Mouse (Mus musculus): Measurements from ENCODE around the gene Mob1b. TPM values are rescaled to one million over a fixed set of nuclear protein-coding genes. Genes with fewer than 3 reads are reported as not detected.

The Mob1b gene
- total and polyA plus RNA-seq, 3 experiments = 7.0 to 11.9 (median 10.5) TPM

DNA sequence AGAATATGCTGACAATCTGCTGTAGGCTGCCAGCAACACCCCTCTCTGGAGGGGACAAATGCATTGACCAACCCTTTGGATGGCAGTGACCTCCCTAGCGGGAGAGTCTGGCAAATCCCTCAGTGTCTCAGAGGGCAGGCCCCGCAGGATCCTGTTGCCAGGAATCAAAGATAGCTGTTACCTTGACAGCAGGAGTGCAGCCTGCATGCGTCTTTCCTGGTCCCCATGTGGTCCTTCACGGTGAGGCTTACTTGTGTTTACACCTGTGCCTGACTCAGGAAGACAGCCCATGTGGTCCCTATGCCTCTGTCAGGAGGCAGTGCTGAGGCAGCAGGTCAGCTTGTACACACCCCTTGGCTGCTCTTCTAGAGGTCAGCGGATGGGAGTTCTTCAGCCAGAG is 85.6 kb downstream of the Mob1b start:
- in situ Hi-C loops (cut with MboI; ENCODE audit: low pct_ligation_motif_present, low pct_unique_long_range_greater_than_20kb, low sequenced_read_pairs) = no loop called here
- Histone ChIP-seq H3K9ac (ENCODE audit: insufficient read depth, low read depth) (no peak overlapping the region), H3K4me2 (ENCODE audit: insufficient read depth, low read depth, poor library complexity, severe bottlenecking) (no peak overlapping the region), H3K9me3 (replicated peaks; ENCODE audit: low read length) (no peaks in the 10 kb centered on the region), H3K27ac (ENCODE audit: insufficient read depth, low read depth) (no peak overlapping the region), H3K4me3 (replicated peaks in 1 of 3; ENCODE audit: low read depth in 2 of 3, low read length in 2 of 3, poor library complexity in 1 of 3) (no peak overlapping the region), H3K27me3 (replicated peaks) (no peaks in the 10 kb centered on the region), H3K79me2 (replicated peaks; ENCODE audit: control insufficient read depth, extremely low read depth, insufficient read depth, poor library complexity, severe bottlenecking) (no peaks in the 10 kb centered on the region), H3K36me3 (replicated peaks in 1 of 2; ENCODE audit: control insufficient read depth in 1 of 2, insufficient read depth in 1 of 2, low read length in 1 of 2) (no peaks in the 10 kb centered on the region), H3K4me1 (ENCODE audit: control insufficient read depth in 1 of 2, insufficient read depth in 2 of 2) (peaks cover 0 to 6% of the 10 kb centered on the region in 2 experiments; a peak in 1 of 4 replicates)
- dilution Hi-C loops (cut with MboI; ENCODE audit: extremely low pct_ligation_motif_present, extremely low pct_unique_long_range_greater_than_20kb, low sequenced_read_pairs) = no loop called here
- no peak for TF ChIP-seq USF1 (IDR thresholded peaks at IDR 0.05; ENCODE audit: low read depth, low read length)
- no peak for TF ChIP-seq NRF1 (IDR thresholded peaks at IDR 0.05; ENCODE audit: low read depth, low read length)
- TF ChIP-seq SIN3A (IDR thresholded peaks at IDR 0.05; ENCODE audit: low read length) = no peak
- no peak for TF ChIP-seq GABPA (IDR thresholded peaks at IDR 0.05; ENCODE audit: insufficient replicate concordance, low read depth, low read length)
- no peak for TF ChIP-seq NELFE (IDR thresholded peaks at IDR 0.05; ENCODE audit: low read depth, low read length)
- no peak for DNase-seq (ENCODE audit: extremely low read depth)

DNA sequence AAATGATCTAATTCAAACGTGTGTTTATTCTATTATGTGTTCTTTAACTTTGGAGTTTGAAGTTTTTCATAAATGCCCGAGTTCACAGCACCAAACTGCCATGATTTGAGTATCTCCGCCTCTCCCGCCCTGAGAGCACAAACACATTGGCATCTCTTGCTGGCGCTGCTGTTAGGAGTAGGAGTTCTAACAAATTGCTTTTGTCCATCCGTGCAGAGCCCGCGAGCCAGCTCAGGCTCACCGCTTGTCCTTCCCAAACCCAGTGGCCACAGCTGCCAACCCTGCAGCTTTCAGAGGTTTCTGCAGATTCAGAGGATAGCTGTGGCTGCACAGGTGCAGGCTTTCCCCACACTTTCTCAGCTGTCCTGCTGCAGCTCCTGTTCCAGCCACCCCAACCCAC is 86.7 kb downstream of the Mob1b start:
- Histone ChIP-seq H3K36me3 (replicated peaks in 1 of 2; ENCODE audit: control insufficient read depth in 1 of 2, insufficient read depth in 1 of 2, low read length in 1 of 2) (no peaks in the 10 kb centered on the region), H3K4me2 (ENCODE audit: insufficient read depth, low read depth, poor library complexity, severe bottlenecking) (no peak overlapping the region), H3K9ac (ENCODE audit: insufficient read depth, low read depth) (no peak overlapping the region), H3K4me3 (replicated peaks in 1 of 3; ENCODE audit: low read depth in 2 of 3, low read length in 2 of 3, poor library complexity in 1 of 3) (no peak overlapping the region), H3K27me3 (replicated peaks) (no peaks in the 10 kb centered on the region), H3K27ac (ENCODE audit: insufficient read depth, low read depth) (no peak overlapping the region), H3K4me1 (ENCODE audit: control insufficient read depth in 1 of 2, insufficient read depth in 2 of 2) (peaks cover 0 to 6% of the 10 kb centered on the region in 2 experiments; a peak in 1 of 4 replicates), H3K79me2 (replicated peaks; ENCODE audit: control insufficient read depth, extremely low read depth, insufficient read depth, poor library complexity, severe bottlenecking) (no peaks in the 10 kb centered on the region), H3K9me3 (replicated peaks; ENCODE audit: low read length) (no peaks in the 10 kb centered on the region)
- DNase-seq (ENCODE audit: extremely low read depth) = no peak
- dilution Hi-C loops (cut with MboI; ENCODE audit: extremely low pct_ligation_motif_present, extremely low pct_unique_long_range_greater_than_20kb, low sequenced_read_pairs) (no loop called here), in situ Hi-C loops (cut with MboI; ENCODE audit: low pct_ligation_motif_present, low pct_unique_long_range_greater_than_20kb, low sequenced_read_pairs) (no loop called here)
- TF ChIP-seq SIN3A (IDR thresholded peaks at IDR 0.05; ENCODE audit: low read length) = no peak
- no peak for TF ChIP-seq BHLHE40 (IDR thresholded peaks at IDR 0.05; ENCODE audit: low read depth, low read length)
- TF ChIP-seq ZC3H11A (IDR thresholded peaks at IDR 0.05; ENCODE audit: low read depth, low read length) = no peak
- TF ChIP-seq RAD21 (IDR thresholded peaks at IDR 0.05; ENCODE audit: low read depth, low read length) = no peak
- TF ChIP-seq SMC3 (IDR thresholded peaks at IDR 0.05; ENCODE audit: low read depth, low read length) = no peak
- no peak for TF ChIP-seq HCFC1 (IDR thresholded peaks at IDR 0.05; ENCODE audit: low read depth, low read length)
- TF ChIP-seq TBP (conservative IDR thresholded peaks at IDR 0.05; ENCODE audit: low read depth, low read length) = no peak
- no peak for TF ChIP-seq JUND (conservative IDR thresholded peaks at IDR 0.05; ENCODE audit: low read depth, low read length)
- no peak for TF ChIP-seq ZNF384 (IDR thresholded peaks at IDR 0.05; ENCODE audit: low read depth, low read length)
- TF ChIP-seq USF2 (conservative IDR thresholded peaks at IDR 0.05; ENCODE audit: low read depth, low read length) = no peak

DNA sequence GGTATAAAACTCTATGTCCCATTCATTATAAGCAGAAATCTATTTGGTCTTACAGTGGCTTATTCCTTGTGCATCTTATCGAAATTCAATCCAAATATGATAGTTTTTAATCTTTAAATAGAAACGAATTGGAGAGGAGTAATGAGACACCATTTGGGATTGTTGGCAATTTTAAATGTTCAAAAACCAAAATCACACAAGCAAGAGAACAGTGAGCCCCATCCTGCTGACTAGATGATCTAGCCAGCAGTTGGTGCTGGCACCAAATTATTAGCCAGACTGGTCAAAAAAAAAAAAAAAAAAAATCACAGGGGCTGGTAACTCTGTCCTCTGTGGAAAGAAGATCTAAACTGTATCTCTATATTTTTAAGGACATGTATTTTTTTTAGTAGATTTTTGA is 92.5 kb downstream of the Mob1b start:
- H3K4me1 ChIP-seq (ENCODE audit: control insufficient read depth in 1 of 2, insufficient read depth in 2 of 2) = no peaks in the 10 kb centered on the region
- no peak overlapping the region for H3K27ac ChIP-seq (ENCODE audit: insufficient read depth, low read depth)
- no peaks in the 10 kb centered on the region for H3K27me3 ChIP-seq (replicated peaks)
- H3K79me2 ChIP-seq (replicated peaks; ENCODE audit: control insufficient read depth, extremely low read depth, insufficient read depth, poor library complexity, severe bottlenecking) = no peaks in the 10 kb centered on the region
- no peak overlapping the region for H3K4me2 ChIP-seq (ENCODE audit: insufficient read depth, low read depth, poor library complexity, severe bottlenecking)
- no peak for DNase-seq (ENCODE audit: extremely low read depth)
- no peak overlapping the region for H3K9ac ChIP-seq (ENCODE audit: insufficient read depth, low read depth)
- no peak for TF ChIP-seq JUND (conservative IDR thresholded peaks at IDR 0.05; ENCODE audit: low read depth, low read length)
- dilution Hi-C loops (cut with MboI; ENCODE audit: extremely low pct_ligation_motif_present, extremely low pct_unique_long_range_greater_than_20kb, low sequenced_read_pairs) = no loop called here
- in situ Hi-C loops (cut with MboI; ENCODE audit: low pct_ligation_motif_present, low pct_unique_long_range_greater_than_20kb, low sequenced_read_pairs) = no loop called here
- no peaks in the 10 kb centered on the region for H3K36me3 ChIP-seq (replicated peaks in 1 of 2; ENCODE audit: control insufficient read depth in 1 of 2, insufficient read depth in 1 of 2, low read length in 1 of 2)
- no peaks in the 10 kb centered on the region for H3K9me3 ChIP-seq (replicated peaks; ENCODE audit: low read length)
- no peak overlapping the region for H3K4me3 ChIP-seq (replicated peaks in 1 of 3; ENCODE audit: low read depth in 2 of 3, low read length in 2 of 3, poor library complexity in 1 of 3)

Other genes with a start within 250 kb of the Mob1b start
- gene Enam, start 232.9 kb upstream of the Mob1b start, total RNA-seq (2012; rRNA removed) = 0.04 TPM in 2 replicates
- gene Enam, start 232.9 kb upstream of the Mob1b start, total RNA-seq (2014; rRNA removed) = not detected in 2 replicates
- gene Enam, start 232.9 kb upstream of the Mob1b start, polyA plus RNA-seq (2012; ENCODE audit: insufficient read length, low read depth) = 0.09 TPM in 1 of 2 replicates, not detected in the other
- gene Jchain, start 193.0 kb upstream of the Mob1b start, total RNA-seq (2012; rRNA removed) = 477 and 729 TPM in 2 replicates
- gene Jchain, start 193.0 kb upstream of the Mob1b start, total RNA-seq (2014; rRNA removed) = 1,234 and 1,319 TPM in 2 replicates
- gene Jchain, start 193.0 kb upstream of the Mob1b start, polyA plus RNA-seq (2012; ENCODE audit: insufficient read length, low read depth) = 336 and 364 TPM in 2 replicates
- gene Utp3, start 166.4 kb upstream of the Mob1b start, total RNA-seq (2012; rRNA removed) = 66.6 and 90.4 TPM in 2 replicates
- gene Utp3, start 166.4 kb upstream of the Mob1b start, total RNA-seq (2014; rRNA removed) = 55.5 and 55.9 TPM in 2 replicates
- 169 and 197 TPM in 2 replicates for gene Utp3, start 166.4 kb upstream of the Mob1b start, polyA plus RNA-seq (2012; ENCODE audit: insufficient read length, low read depth)
- 13.6 and 17.2 TPM in 2 replicates for gene Rufy3, start 155.8 kb upstream of the Mob1b start, total RNA-seq (2012; rRNA removed)
- 17.4 and 19.9 TPM in 2 replicates for gene Rufy3, start 155.8 kb upstream of the Mob1b start, total RNA-seq (2014; rRNA removed)
- 21.8 and 22.3 TPM in 2 replicates for gene Rufy3, start 155.8 kb upstream of the Mob1b start, polyA plus RNA-seq (2012; ENCODE audit: insufficient read length, low read depth)
- 56.8 and 60.5 TPM in 2 replicates for gene Grsf1, start 44.7 kb upstream of the Mob1b start, total RNA-seq (2012; rRNA removed)
- 109 and 115 TPM in 2 replicates for gene Grsf1, start 44.7 kb upstream of the Mob1b start, total RNA-seq (2014; rRNA removed)
- 100 and 126 TPM in 2 replicates for gene Grsf1, start 44.7 kb upstream of the Mob1b start, polyA plus RNA-seq (2012; ENCODE audit: insufficient read length, low read depth)
- 13.7 and 15.4 TPM in 2 replicates for gene Dck, start 44.1 kb downstream of the Mob1b start, total RNA-seq (2012; rRNA removed)
- gene Dck, start 44.1 kb downstream of the Mob1b start, total RNA-seq (2014; rRNA removed) = 31.2 and 33.9 TPM in 2 replicates
- gene Dck, start 44.1 kb downstream of the Mob1b start, polyA plus RNA-seq (2012; ENCODE audit: insufficient read length, low read depth) = 20.9 and 25.5 TPM in 2 replicates
- gene Slc4a4, start 166.0 kb downstream of the Mob1b start, total RNA-seq (2012; rRNA removed) = not detected in 2 replicates
- gene Slc4a4, start 166.0 kb downstream of the Mob1b start, total RNA-seq (2014; rRNA removed) = 0.03 TPM in 1 of 2 replicates, not detected in the other
- gene Slc4a4, start 166.0 kb downstream of the Mob1b start, polyA plus RNA-seq (2012; ENCODE audit: insufficient read length, low read depth) = not detected in 2 replicates

All from CH12.LX (cell line).